Mouse (Mus musculus) liver, embryonic 14.5 days (tissue): ENCODE results near the gene Npas3. TPM values are rescaled to one million over a fixed set of nuclear protein-coding genes. Genes with fewer than 3 reads are reported as not detected.

Experiments
- ATAC-seq: fragments of 200-750 bp; cut with Nextera tagmentation; 2 replicates; pipeline ENCODE4 v1.8.0; 2017; ENCODE audit warnings: moderate number of reproducible peaks, mild to moderate bottlenecking, moderate library complexity; ENCODE audit not compliant: insufficient read depth
- DNase-seq, 3 experiments: peaks; one replicate each; pipeline ENCODE4 v3.0.0-alpha.2; 2012 to 2013; ENCODE audit warnings: low read depth in 3 of 3, low spot score in 3 of 3
- H3K27ac ChIP-seq: fragments of 300-500 bp; sonication (generic); 2 replicates; pipeline ENCODE4 v1.5.1; 2014; ENCODE audit warnings: moderate library complexity, mild to moderate bottlenecking, control low read depth, inconsistent platforms
- H3K27me3 ChIP-seq: fragments of 300-500 bp; sonication (generic); 2 replicates; pipeline ENCODE4 v1.6.1; 2014; ENCODE audit warnings: mild to moderate bottlenecking, low read length, moderate library complexity; ENCODE audit not compliant: control insufficient read depth, insufficient read depth
- H3K36me3 ChIP-seq: fragments of 300-500 bp; sonication (generic); replicated peaks from 2 replicates; pipeline ENCODE4 v1.6.1; 2014; ENCODE audit warnings: low read depth; ENCODE audit not compliant: control insufficient read depth, insufficient read depth
- H3K4me1 ChIP-seq, 2 experiments: fragments of 200-500 bp in 1 of 2; fragments of 300-500 bp in 1 of 2; sonication (generic) in 1 of 2; replicated peaks; 2 replicates each; pipeline ENCODE4 v1.6.1; 2012 to 2014; ENCODE audit warnings: antibody characterized with exemption in 1 of 2, inconsistent platforms in 1 of 2, low read length in 1 of 2; ENCODE audit not compliant: control insufficient read depth in 2 of 2, insufficient read depth in 2 of 2
- H3K4me2 ChIP-seq: fragments of 300-500 bp; sonication (generic); 2 replicates; pipeline ENCODE4 v1.6.1; 2014; ENCODE audit warnings: low read depth, mild to moderate bottlenecking, control low read depth, moderate library complexity
- H3K4me3 ChIP-seq, 2 experiments: fragments of 200-500 bp in 1 of 2; fragments of 300-500 bp in 1 of 2; sonication (generic) in 1 of 2; 2 replicates each; pipeline ENCODE4 v1.5.1; 2012 to 2014; ENCODE audit warnings: low read depth in 2 of 2, low read length in 2 of 2, mild to moderate bottlenecking in 2 of 2, control low read depth in 1 of 2, inconsistent platforms in 1 of 2, moderate library complexity in 1 of 2; ENCODE audit not compliant: insufficient read depth in 1 of 2
- H3K9ac ChIP-seq: fragments of 300-500 bp; sonication (generic); replicated peaks from 2 replicates; pipeline ENCODE4 v1.6.1; 2014; ENCODE audit warnings: mild to moderate bottlenecking, control low read depth, moderate library complexity
- H3K9me3 ChIP-seq: fragments of 300-500 bp; sonication (generic); 2 replicates; pipeline ENCODE4 v1.6.1; 2016; ENCODE audit warnings: low read length, mixed read lengths; ENCODE audit not compliant: control insufficient read depth
- CTCF ChIP-seq: IDR thresholded peaks from 2 replicates; pipeline ENCODE4 v1.5.1; 2016; ENCODE audit warnings: antibody characterized with exemption, low read depth, control low read depth
- EP300 ChIP-seq: IDR thresholded peaks from 2 replicates; pipeline ENCODE4 v1.6.1; 2016; ENCODE audit warnings: antibody characterized with exemption, low read depth
- WGBS: fragments of 180-500 bp; shearing (Covaris S2); extraction: QIAGEN DNeasy Blood & Tissue Kit; methylation state at CpG from one replicate; pipeline ENCODE4 v1.1.7; 2014; ENCODE audit not compliant: insufficient replicate concordance; 5-methylcytosine and 5-hydroxymethylcytosine counted together
- polyA plus RNA-seq, 2 experiments: library from polyadenylated mRNA; depleted of rRNA in 1 of 2; stranded (reverse) in 1 of 2; unstranded in 1 of 2; fragments of >200 nt; fragmentation: Nextera tagmentation in 1 of 2; extraction: Ambion mirVana in 1 of 2; gene quantifications; 2 replicates each; pipeline versions ENCODE4 v1.2.1 to v1.2.3; 2012 to 2014

The Npas3 gene
- polyA plus RNA-seq, 2 experiments, result 0.08 to 0.09 TPM

- Histone ChIP-seq H3K4me3 (no peak overlapping the region), H3K9me3 (no peaks in the 10 kb centered on the region), H3K27me3 (no peaks in the 10 kb centered on the region), H3K36me3 (no peaks in the 10 kb centered on the region), H3K27ac (no peak overlapping the region), H3K4me1 (no peaks in the 10 kb centered on the region), H3K9ac (no peak overlapping the region), H3K4me2 (no peak overlapping the region)
- WGBS, result 76% methylated on average over 2 of the region's 2 CpGs
- DNase-seq (no peak), ATAC-seq (no peak)
- TF ChIP-seq CTCF, result no peak
Observed at GRCm38 (mm10) chr12:53948826-53949225, 700.3 kb downstream of the Npas3 start.

GRCm38 (mm10) chr12:53962004-53962403 lies 713.5 kb downstream of the Npas3 start:
- ATAC-seq (no peak), DNase-seq (no peak)
- H3K9ac ChIP-seq, result no peak overlapping the region
- TF ChIP-seq CTCF (no peak), EP300 (no peak)
- H3K36me3 ChIP-seq, result no peaks in the 10 kb centered on the region
- H3K4me1 ChIP-seq, result no peaks in the 10 kb centered on the region
- no peak overlapping the region for H3K4me3 ChIP-seq
- no peak overlapping the region for H3K4me2 ChIP-seq
- no peak overlapping the region for H3K27ac ChIP-seq
- no peaks in the 10 kb centered on the region for H3K9me3 ChIP-seq
- H3K27me3 ChIP-seq, result no peaks in the 10 kb centered on the region
- whole genome bisulfite sequencing, result 60% methylated on average over 7 of the region's 7 CpGs

GRCm38 (mm10) chr12:53963534-53963933 lies 715.1 kb downstream of the Npas3 start:
- WGBS, result 55% methylated on average over 5 of the region's 5 CpGs
- no peaks in the 10 kb centered on the region for H3K36me3 ChIP-seq
- DNase-seq (no peak), ATAC-seq (no peak)
- TF ChIP-seq EP300, result no peak
- TF ChIP-seq CTCF, result no peak
- no peaks in the 10 kb centered on the region for H3K27me3 ChIP-seq
- H3K4me3 ChIP-seq, result no peak overlapping the region
- H3K27ac ChIP-seq, result no peak overlapping the region
- H3K9ac ChIP-seq, result no peak overlapping the region
- no peak overlapping the region for H3K4me2 ChIP-seq
- H3K9me3 ChIP-seq, result no peaks in the 10 kb centered on the region
- H3K4me1 ChIP-seq, result no peaks in the 10 kb centered on the region

- 55% methylated on average over 10 of the region's 10 CpGs for WGBS
- TF ChIP-seq EP300, result no peak
- TF ChIP-seq CTCF, result no peak
Observed at GRCm38 (mm10) chr12:53969378-53970174, 721.1 kb downstream of the Npas3 start.

GRCm38 (mm10) chr12:53970721-53971120 lies 722.2 kb downstream of the Npas3 start:
- H3K4me3 ChIP-seq, result no peak overlapping the region
- no peak overlapping the region for H3K27ac ChIP-seq
- H3K9me3 ChIP-seq, result no peaks in the 10 kb centered on the region
- no peak overlapping the region for H3K4me2 ChIP-seq
- no peaks in the 10 kb centered on the region for H3K36me3 ChIP-seq
- no peaks in the 10 kb centered on the region for H3K27me3 ChIP-seq
- WGBS, result 69% methylated on average over 7 of the region's 7 CpGs
- TF ChIP-seq EP300 (no peak), CTCF (no peak)
- ATAC-seq (no peak), DNase-seq (no peak)
- no peaks in the 10 kb centered on the region for H3K4me1 ChIP-seq
- no peak overlapping the region for H3K9ac ChIP-seq

More at GRCm38 (mm10) chr12:53969378-53970174, 721.1 kb downstream of the Npas3 start:
- no peak for ATAC-seq
- Histone ChIP-seq H3K27me3 (no peaks in the 10 kb centered on the region), H3K4me2 (no peak overlapping the region), H3K9me3 (no peaks in the 10 kb centered on the region), H3K4me3 (no peak overlapping the region), H3K36me3 (no peaks in the 10 kb centered on the region), H3K4me1 (no peaks in the 10 kb centered on the region), H3K9ac (no peak overlapping the region), H3K27ac (no peak overlapping the region)
- DNase-seq, result no peak
